Mouse (Mus musculus): ENCODE results near the gene Tedc2.

Tedc2 gene

DNA sequence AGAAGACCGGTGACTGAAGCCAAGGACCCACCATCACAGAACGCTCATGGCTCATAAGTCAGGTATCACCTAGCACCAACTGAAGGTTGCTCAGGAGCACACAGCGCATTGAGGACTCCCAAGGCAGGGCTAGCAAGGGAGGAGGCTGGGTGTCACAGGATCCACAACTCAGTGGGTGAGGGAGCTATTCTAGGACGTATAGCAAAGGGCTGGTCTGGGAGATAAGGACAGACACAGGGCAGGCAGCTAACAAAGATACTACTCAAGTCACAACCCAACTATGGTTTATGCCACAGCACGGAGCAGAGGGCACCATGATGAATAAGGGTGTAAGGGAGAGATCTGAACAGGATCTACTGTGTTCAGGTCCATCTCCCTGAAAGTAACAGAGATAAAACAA, 5.2 kb upstream of the Tedc2 start:
- TF ChIP-seq GATA4 (IDR thresholded peaks at IDR 0.05; ENCODE audit: insufficient replicate concordance, low read length) = no peak

DNA sequence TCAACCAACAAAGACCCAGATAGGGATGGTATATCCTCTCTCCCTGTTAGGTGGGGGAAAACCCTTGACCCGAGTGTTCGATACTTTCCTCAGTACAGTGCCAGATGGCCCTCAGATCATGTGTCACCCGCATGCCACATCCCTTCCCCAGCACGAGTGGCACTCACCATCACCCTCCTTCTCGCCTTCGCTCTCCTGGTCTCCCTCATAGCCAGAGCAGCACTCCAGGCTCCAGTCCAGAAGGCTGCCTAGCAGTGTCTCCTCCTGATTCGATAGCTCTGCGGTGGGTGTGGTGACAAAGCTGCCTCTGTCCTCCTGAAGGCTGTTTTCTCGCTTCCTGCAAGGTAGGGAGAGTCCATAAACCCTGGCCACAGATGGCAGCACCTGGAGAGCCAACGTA, 4.1 kb upstream of the Tedc2 start:
- no peak for TF ChIP-seq GATA4 (IDR thresholded peaks at IDR 0.05; ENCODE audit: insufficient replicate concordance, low read length)

DNA sequence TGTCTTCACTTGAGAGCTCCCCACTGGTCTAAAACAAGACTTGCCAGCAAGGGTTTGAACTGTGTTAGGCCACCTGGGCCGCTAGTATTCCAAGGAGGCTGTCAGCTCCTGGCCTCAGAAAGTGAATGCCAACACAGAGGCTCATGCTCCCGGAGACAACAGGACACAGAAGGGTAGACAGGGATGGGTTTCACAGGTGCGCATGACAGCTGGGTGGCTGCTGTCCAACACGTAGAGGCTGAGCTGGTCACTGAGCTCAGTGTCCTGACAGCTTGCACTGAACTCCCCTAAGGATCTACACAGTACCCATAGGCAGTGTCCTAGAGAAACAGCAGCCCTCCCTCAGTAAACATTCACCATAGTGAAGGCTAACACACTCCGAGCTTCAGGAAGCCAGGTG, 2.9 kb upstream of the Tedc2 start:
- no peak for TF ChIP-seq GATA4 (IDR thresholded peaks at IDR 0.05; ENCODE audit: insufficient replicate concordance, low read length)

DNA sequence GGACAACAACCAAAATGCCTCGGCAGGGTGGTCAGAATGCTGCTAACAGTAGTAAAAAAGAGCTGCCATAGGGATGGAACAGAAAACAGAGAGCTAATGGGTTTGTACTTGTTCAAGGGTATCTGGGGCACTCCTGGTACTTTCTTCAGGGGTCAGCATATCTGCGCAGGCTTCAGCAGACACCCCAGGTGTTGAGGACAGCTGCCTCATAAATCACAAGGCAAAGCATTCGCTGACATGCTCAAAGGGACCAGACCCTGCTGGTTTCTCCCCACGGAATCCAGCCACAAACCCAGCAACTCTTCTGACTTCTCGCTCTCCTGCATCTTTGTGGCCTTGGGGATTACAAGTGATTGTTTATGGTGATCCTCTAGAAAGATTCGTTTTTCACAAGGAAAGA, 2.0 kb upstream of the Tedc2 start:
- TF ChIP-seq GATA4 (IDR thresholded peaks at IDR 0.05; ENCODE audit: insufficient replicate concordance, low read length) = no peak

DNA sequence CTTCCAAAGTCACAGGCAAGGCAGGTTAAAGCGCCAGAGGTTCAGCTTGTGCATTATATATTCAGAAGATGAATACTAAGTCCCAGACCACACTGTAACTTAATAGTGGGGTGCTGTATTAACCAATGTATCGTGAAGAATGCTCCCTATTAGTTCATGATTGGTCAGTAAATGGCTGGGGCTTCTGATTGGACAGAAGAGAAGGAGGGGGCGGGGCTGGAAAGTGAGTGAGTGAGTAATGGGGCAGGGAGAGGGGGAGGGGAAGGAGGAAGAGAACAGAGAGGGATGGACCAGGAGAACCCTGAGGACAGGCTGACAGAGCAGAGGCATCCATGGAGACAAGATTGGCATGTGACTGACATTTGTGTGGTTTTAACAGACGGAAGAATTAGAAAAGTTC, 3.8 kb downstream of the Tedc2 start:
- no peak for TF ChIP-seq GATA4 (IDR thresholded peaks at IDR 0.05; ENCODE audit: insufficient replicate concordance, low read length)

DNA sequence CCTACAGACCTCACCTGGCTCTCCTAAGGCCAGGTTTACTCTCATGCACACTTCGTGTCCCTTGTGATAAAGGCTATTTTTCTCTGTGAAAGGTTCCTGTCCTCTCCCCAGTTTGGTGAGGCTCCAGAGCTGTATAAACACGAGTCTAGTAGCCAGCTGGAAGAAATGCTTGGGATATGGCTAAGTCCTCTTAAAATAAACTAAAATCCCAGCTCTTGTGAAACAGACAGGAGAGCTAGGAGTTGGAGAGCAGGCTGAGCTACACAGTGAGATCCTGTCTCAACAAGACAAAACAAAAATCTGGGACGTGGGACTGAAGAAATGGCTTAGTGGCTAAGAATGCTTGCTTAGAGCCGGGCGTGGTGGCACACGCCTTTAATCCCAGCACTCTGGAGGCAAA, 7.5 kb downstream of the Tedc2 start:
- TF ChIP-seq GATA4 (IDR thresholded peaks at IDR 0.05; ENCODE audit: insufficient replicate concordance, low read length) = no peak; the same call in 1 of the 2 replicates

DNA sequence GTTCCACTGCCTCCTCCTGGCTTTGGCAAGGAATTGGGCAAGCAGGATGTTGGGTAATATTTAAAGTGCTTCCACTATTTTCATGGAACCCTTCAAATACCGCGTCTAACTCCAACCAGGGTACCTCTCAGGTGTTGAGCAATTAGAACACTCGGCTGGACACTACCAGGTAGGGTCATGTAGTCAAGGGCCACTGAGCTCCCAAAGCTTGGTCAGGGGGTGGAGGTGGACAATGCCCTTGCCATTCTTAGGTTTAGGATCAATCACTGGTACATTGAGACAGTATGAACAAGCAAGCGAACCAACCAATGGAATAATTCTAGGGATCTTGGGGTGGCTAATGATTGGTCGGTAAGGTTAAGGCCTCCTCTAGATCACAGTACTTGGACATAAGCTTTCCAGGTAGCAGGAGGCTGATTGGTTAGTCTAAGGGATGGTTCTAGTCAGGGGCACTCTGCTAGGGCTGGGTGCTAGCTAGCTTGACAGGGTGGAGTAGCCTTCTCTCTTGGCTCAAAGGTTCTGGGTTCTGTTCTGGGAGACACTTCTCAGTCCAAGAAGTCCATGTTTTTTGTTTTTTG, 8.1 kb downstream of the Tedc2 start:
- TF ChIP-seq GATA4 (IDR thresholded peaks at IDR 0.05; ENCODE audit: insufficient replicate concordance, low read length) = no peak

DNA sequence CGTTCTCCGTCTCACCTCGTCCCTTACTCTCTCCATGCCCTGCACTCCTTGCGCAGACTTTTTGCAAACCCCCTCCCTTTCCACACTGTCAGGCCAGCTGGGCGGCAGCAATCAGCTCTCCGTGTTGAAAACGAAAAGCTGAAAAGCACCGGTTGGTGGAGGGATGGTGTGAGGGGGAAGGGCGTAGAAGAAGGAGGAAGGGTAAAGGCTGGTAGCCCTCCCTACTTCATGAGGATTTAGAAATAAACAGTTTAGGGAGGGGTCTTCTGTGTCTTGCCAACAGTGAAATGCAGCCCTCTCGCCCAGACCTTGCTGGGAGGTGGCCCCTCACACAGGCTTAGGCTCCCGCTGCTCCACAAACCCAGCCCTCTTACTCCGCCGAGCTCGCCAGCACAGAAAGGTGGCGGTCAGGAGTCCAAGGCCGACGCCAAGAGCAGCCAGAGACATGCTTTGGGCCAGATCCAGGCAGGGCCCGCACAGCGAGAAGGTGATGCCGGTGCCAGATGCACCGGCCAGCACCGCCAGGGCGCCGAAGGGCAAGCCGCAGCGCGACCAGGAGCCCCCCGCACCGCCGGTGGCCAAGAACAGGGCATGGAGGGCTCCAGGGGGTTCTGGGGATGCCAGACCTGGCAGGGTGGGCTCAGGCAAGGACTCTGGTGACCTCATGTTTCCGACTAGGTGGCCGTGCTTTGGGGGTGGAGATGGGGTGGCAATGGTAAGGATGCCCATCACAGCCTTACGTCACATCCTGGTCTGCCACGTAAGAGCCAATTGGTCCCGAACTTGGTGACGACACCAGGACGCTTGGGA, 8.8 kb downstream of the Tedc2 start:
- TF ChIP-seq GATA4 (IDR thresholded peaks at IDR 0.05; ENCODE audit: insufficient replicate concordance, low read length) = no peak

DNA sequence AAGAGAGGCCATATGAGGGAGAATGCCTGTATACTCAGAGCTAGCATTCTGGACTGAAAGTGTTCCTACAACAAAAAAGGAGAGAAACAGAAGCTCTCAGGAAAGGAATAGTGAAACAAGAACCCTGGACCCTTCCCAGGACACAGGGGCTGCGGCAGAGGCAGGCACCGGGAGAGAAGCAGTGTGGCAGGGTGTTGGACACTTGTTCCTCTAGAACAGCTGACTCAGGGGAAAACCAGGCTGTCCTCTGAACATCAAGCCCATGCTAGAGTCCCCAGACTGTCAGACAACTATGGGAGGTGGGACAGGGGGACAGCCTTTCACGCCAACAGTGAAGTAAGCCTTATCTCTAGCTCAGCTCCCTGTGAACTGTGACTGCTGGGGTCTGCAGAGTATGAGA, 10.1 kb downstream of the Tedc2 start:
- no peak for TF ChIP-seq GATA4 (IDR thresholded peaks at IDR 0.05; ENCODE audit: insufficient replicate concordance, low read length)

DNA sequence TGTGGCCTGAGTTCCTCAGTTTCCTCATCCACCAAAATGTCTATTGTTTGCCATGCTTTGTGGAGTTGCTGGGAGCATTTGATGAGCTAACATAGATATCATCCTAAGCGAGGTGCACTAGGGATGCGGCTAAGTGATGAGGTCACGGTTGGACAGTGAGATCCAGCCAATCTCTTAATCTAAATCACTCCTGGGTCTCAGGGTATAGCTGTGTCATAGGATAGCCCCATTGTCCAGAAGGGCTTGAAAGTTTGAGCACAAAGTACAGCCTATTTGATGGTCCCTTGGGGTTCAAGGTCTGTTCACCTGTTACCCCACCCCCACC, 10.8 kb downstream of the Tedc2 start:
- no peak for TF ChIP-seq GATA4 (IDR thresholded peaks at IDR 0.05; ENCODE audit: insufficient replicate concordance, low read length)

DNA sequence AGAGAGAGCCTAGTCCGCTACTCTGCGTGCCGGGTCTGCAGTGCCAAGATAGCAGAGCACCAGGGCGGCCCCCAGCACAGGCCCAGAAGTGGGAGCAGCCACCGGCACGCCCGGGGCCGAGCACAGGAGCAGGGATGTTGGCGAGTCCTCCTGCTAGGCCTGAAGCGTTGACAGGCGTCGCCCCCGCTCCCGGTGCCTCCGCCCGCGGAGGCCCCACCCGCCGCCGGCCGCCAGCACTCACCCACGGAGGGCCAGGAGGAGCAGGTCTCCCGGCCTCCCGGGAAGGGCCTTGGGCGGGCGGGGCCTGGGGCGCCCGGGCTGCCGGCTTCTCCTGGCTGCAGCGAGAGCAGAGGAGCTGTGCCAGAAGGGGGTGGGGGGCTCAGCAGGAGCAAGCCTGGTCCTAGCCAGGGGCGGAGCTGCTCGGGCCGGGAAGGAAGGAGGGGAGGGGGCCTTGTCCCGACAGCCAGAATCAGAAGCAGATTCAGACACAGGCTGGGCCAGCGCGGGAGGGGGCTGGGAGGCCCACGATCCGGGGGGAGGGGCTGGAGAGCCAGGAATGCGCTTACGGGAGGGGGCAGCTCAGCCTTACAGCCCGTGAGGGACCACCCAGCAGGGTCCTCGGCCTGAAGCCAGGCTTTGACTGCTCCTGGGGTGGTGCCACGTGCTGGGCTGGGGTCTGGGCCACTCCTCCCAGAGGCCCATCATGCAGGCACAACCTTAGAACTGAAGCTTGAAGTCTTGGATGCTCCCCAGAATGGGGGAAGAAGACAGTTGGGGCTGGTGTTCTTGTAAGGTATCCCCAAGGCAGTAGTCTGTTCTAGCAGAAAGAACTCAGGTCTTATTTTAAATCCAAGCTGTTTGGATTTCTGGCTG, 11.4 kb downstream of the Tedc2 start, which contains the start of gene Ntn3:
Gene Ntn3 (minus strand): TSS at position 489 of the 873 bp plus-strand sequence.
- TF ChIP-seq GATA4 (IDR thresholded peaks at IDR 0.05; ENCODE audit: insufficient replicate concordance, low read length) = no peak

DNA sequence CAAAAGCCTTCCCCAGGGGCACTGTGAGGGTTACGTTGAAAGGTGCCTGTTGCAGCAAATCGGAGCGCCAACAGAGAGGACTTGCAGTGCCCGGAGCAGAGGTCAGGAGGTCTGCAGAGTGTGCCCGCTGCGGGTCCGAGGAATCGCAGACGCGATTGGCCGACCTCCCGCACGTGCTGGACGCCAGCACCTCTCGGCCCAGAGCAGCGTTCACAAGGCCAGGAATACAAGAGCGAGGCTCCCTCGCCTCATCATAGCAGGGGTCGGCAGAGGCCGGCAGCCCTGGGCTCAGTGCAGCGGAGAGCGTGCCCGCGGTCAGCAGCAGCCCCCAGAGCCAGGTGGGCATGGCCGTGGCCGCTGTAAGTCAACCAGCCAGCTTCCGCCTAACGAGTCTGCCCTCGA, 12.0 kb downstream of the Tedc2 start:
- TF ChIP-seq GATA4 (IDR thresholded peaks at IDR 0.05; ENCODE audit: insufficient replicate concordance, low read length) = no peak

DNA sequence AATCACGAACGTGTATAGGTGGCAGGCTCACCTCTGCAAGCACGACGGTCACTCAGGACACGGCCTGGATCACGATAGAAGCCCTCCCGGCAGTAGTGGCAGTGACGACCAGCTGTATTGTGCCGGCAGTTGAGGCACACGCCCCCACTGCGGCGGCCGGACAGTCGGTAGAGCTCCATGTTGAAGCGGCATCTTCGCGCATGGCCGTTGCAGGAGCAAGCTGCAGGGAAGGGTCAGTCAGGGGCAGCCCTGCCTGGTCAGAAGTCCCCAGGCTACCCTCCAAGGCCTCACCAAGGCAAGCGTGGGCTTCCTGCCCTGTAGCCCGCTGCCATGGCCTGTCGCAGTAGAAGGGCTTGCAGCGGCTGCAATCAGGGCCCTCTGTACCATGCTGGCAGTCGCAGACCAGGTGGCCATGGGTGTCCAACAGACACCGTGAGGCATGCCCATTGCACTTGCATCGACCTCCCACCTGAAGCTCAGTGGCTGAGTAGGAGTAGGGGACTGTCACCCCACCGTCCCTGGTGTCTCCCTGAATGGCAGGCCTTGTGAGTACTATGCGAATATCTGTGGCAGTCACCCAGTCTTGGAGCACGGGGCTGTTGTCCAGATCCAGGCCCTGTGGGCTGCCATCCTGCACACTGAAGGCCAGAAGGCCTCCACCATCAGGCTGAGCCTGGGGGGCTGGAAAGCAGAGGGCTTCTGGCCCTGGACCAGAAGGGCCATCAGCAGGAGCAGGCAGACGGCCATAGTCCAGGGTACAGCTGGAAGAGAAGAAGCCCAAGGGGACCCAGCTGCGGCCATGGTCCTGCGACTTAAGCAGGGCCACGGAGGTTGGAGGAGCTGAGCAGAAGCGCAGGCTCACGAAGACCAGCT, 12.6 kb downstream of the Tedc2 start:
- no peak for TF ChIP-seq GATA4 (IDR thresholded peaks at IDR 0.05; ENCODE audit: insufficient replicate concordance, low read length)

DNA sequence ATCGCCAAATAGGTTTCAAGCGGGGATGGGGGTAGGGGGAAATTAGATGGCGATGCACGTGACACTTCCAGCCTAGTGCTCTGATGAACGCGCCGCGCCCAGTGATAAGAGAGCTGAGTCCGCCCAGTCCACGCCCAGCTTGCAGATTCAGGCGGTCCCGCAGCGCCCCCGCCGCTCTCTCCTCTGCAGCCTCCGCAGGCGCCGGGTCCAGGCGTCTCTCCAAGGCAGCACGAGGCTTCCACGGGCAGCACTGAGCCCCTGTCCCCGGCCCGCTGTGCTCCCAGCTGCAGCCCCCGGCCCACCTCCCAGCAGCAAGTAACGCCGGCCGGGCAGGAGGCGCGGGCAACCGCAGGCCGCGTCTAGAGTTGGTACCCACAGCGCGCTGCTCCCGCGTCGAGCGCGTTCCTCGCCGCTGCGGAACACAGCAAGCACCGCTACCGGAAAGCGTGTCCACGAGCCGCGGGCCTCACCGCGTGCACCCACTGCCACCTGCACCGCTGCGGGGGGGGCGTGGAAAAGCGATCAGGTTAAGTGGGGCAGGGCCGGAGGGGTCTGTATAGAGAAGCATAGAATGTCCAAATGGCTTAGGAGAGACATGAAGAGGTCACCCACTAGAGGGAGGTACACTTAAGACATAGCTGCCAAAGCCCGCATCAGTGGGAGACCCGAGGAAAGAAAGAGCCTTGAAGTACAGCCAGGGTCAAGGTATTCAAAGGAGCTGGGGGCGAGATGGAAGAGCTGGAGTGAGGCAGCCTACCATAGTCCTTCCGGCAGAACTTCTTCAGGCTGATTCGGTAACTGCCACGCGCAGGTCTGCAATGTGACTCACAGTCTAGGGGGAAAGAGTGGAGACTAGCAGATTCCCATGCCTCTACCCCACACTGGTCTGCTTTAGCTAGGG, 13.9 kb downstream of the Tedc2 start:
- TF ChIP-seq GATA4 (IDR thresholded peaks at IDR 0.05; ENCODE audit: insufficient replicate concordance, low read length) = peak; percentile 49; the same call in 1 of the 2 replicates

Measured in liver, adult (tissue).